Mouse (Mus musculus) forebrain, embryonic 16.5 days (tissue): ENCODE measurements around the gene Tbx5. TPM values are rescaled to one million over a fixed set of nuclear protein-coding genes. Genes with fewer than 3 reads are reported as not detected.

Experiments used
- ATAC-seq: fragments of 200-750 bp; cut with Nextera tagmentation; 2 replicates; pipeline ENCODE4 v1.8.0; 2017; ENCODE audit warnings: mild to moderate bottlenecking, moderate library complexity
- H3K27ac ChIP-seq: fragments of 300-500 bp; sonication (generic); 2 replicates; pipeline ENCODE4 v1.5.1; 2014; ENCODE audit warnings: low read length, control low read depth
- H3K27me3 ChIP-seq: fragments of 300-500 bp; sonication (generic); replicated peaks from 2 replicates; pipeline ENCODE4 v1.6.1; 2014; ENCODE audit warnings: low read length; ENCODE audit not compliant: control insufficient read depth, insufficient read depth
- H3K36me3 ChIP-seq: fragments of 300-500 bp; sonication (generic); 2 replicates; pipeline ENCODE4 v1.6.1; 2014; ENCODE audit not compliant: control insufficient read depth, insufficient read depth
- H3K4me1 ChIP-seq: fragments of 300-500 bp; sonication (generic); replicated peaks from 2 replicates; pipeline ENCODE4 v1.6.1; 2014; ENCODE audit warnings: low read length; ENCODE audit not compliant: control insufficient read depth, insufficient read depth
- H3K4me2 ChIP-seq: fragments of 300-500 bp; sonication (generic); 2 replicates; pipeline ENCODE4 v1.6.1; 2014; ENCODE audit warnings: mild to moderate bottlenecking, low read length, control low read depth
- H3K4me3 ChIP-seq: fragments of 300-500 bp; sonication (generic); replicated peaks from 2 replicates; pipeline ENCODE4 v1.5.1; 2014; ENCODE audit warnings: mild to moderate bottlenecking, low read length, control low read depth
- H3K9ac ChIP-seq: fragments of 300-500 bp; sonication (generic); replicated peaks from 2 replicates; pipeline ENCODE4 v1.6.1; 2014; ENCODE audit warnings: low read depth, low read length, control low read depth
- H3K9me3 ChIP-seq: fragments of 300-500 bp; sonication (generic); 2 replicates; pipeline ENCODE4 v1.6.1; 2016; ENCODE audit warnings: low read length; ENCODE audit not compliant: control insufficient read depth
- WGBS: fragments of 180-500 bp; shearing (Covaris S2); extraction: QIAGEN DNeasy Blood & Tissue Kit; methylation state at CpG from one replicate; pipeline ENCODE4 v1.1.7; 2014; 5-methylcytosine and 5-hydroxymethylcytosine counted together
- polyA plus RNA-seq: library from polyadenylated mRNA; unstranded; fragments of >200 nt; fragmentation: Nextera tagmentation; extraction: Ambion mirVana; gene quantifications from 2 replicates; pipeline ENCODE4 v1.2.1, GENCODE M21; 2015

The Tbx5 gene
- polyA plus RNA-seq, 1 experiment from 2014 or later = not detected

- H3K27ac ChIP-seq = no peak overlapping the region
- H3K9me3 ChIP-seq = no peaks in the 10 kb centered on the region
- H3K4me2 ChIP-seq = no peak overlapping the region
- H3K4me1 ChIP-seq = peaks cover 5% of the 10 kb centered on the region
- H3K9ac ChIP-seq = no peak overlapping the region
- no peaks in the 10 kb centered on the region for H3K36me3 ChIP-seq
- ATAC-seq = no peak
- H3K4me3 ChIP-seq = no peak overlapping the region
- H3K27me3 ChIP-seq = peaks cover 73% of the 10 kb centered on the region
- WGBS = under 1% methylated on average over 25 of the region's 25 CpGs
These were observed 533 bp upstream of the Tbx5 start for GRCm38 (mm10) chr5:119831791-119832478.

GRCm38 (mm10) chr5:119833223-119834030, 959 bp downstream of the Tbx5 start:
- H3K9me3 ChIP-seq = no peaks in the 10 kb centered on the region; the same call in 1 of the 2 replicates
- no peak for ATAC-seq
- H3K27me3 ChIP-seq = peaks cover 78% of the 10 kb centered on the region
- no peak overlapping the region for H3K9ac ChIP-seq
- WGBS = under 1% methylated on average over 8 of the region's 8 CpGs
- no peak overlapping the region for H3K27ac ChIP-seq
- H3K36me3 ChIP-seq = no peaks in the 10 kb centered on the region
- peaks cover 5% of the 10 kb centered on the region for H3K4me1 ChIP-seq
- H3K4me2 ChIP-seq = no peak overlapping the region
- no peak overlapping the region for H3K4me3 ChIP-seq

GRCm38 (mm10) chr5:119834031-119834403, 1.5 kb downstream of the Tbx5 start:
- H3K4me1 ChIP-seq = peaks cover 5% of the 10 kb centered on the region
- no peaks in the 10 kb centered on the region; the same call in 1 of the 2 replicates for H3K9me3 ChIP-seq

GRCm38 (mm10) chr5:119835053-119835867, 2.8 kb downstream of the Tbx5 start:
- no peak overlapping the region for H3K9ac ChIP-seq
- H3K4me1 ChIP-seq = peaks cover 5% of the 10 kb centered on the region

More at GRCm38 (mm10) chr5:119834031-119834403, 1.5 kb downstream of the Tbx5 start:
- Histone ChIP-seq H3K36me3 (no peaks in the 10 kb centered on the region), H3K4me3 (no peak overlapping the region), H3K27me3 (peaks cover 77% of the 10 kb centered on the region), H3K9ac (no peak overlapping the region), H3K4me2 (no peak overlapping the region), H3K27ac (no peak overlapping the region)
- no peak for ATAC-seq
- 0% methylated on average over 2 of the region's 2 CpGs for WGBS

GRCm38 (mm10) chr5:119835868-119836209, 3.4 kb downstream of the Tbx5 start:
- Histone ChIP-seq H3K4me2 (no peak overlapping the region), H3K4me3 (no peak overlapping the region), H3K4me1 (peaks cover 5% of the 10 kb centered on the region), H3K9ac (no peak overlapping the region), H3K9me3 (no peaks in the 10 kb centered on the region; the same call in 1 of the 2 replicates), H3K36me3 (no peaks in the 10 kb centered on the region), H3K27ac (no peak overlapping the region), H3K27me3 (peaks cover 78% of the 10 kb centered on the region)
- 3% methylated on average over 12 of the region's 12 CpGs for WGBS
- ATAC-seq = no peak

More at GRCm38 (mm10) chr5:119835053-119835867, 2.8 kb downstream of the Tbx5 start:
- H3K36me3 ChIP-seq = no peaks in the 10 kb centered on the region
- no peak for ATAC-seq
- H3K27ac ChIP-seq = no peak overlapping the region
- 1% methylated on average over 30 of the region's 30 CpGs for WGBS
- H3K9me3 ChIP-seq = no peaks in the 10 kb centered on the region; the same call in 1 of the 2 replicates
- H3K27me3 ChIP-seq = peaks cover 77% of the 10 kb centered on the region
- no peak overlapping the region for H3K4me3 ChIP-seq
- no peak overlapping the region for H3K4me2 ChIP-seq

GRCm38 (mm10) chr5:119836618-119837305, 4.3 kb downstream of the Tbx5 start:
- H3K9me3 ChIP-seq = no peaks in the 10 kb centered on the region; the same call in 1 of the 2 replicates
- H3K9ac ChIP-seq = no peak overlapping the region
- H3K27me3 ChIP-seq = peaks cover 83% of the 10 kb centered on the region
- ATAC-seq = no peak
- no peak overlapping the region for H3K27ac ChIP-seq
- H3K4me3 ChIP-seq = no peak overlapping the region
- no peaks in the 10 kb centered on the region; the same call in 1 of the 2 replicates for H3K4me1 ChIP-seq
- WGBS = under 1% methylated on average over 28 of the region's 28 CpGs
- H3K36me3 ChIP-seq = no peaks in the 10 kb centered on the region
- no peak overlapping the region for H3K4me2 ChIP-seq

- Histone ChIP-seq H3K4me1 (no peaks in the 10 kb centered on the region; the same call in 1 of the 2 replicates), H3K9ac (no peak overlapping the region), H3K9me3 (no peaks in the 10 kb centered on the region; the same call in 1 of the 2 replicates), H3K27ac (no peak overlapping the region), H3K36me3 (no peaks in the 10 kb centered on the region), H3K27me3 (peaks cover 84% of the 10 kb centered on the region), H3K4me2 (no peak overlapping the region), H3K4me3 (no peak overlapping the region)
- ATAC-seq = no peak
- under 1% methylated on average over 19 of the region's 19 CpGs for WGBS
These were observed 4.8 kb downstream of the Tbx5 start for GRCm38 (mm10) chr5:119837306-119837675.

- no peak for ATAC-seq
- 5% methylated on average over 3 of the region's 3 CpGs for WGBS
- Histone ChIP-seq H3K9me3 (no peaks in the 10 kb centered on the region; the same call in 1 of the 2 replicates), H3K36me3 (no peaks in the 10 kb centered on the region), H3K27ac (no peak overlapping the region), H3K9ac (no peak overlapping the region), H3K27me3 (peaks cover 85% of the 10 kb centered on the region), H3K4me2 (no peak overlapping the region), H3K4me1 (no peaks in the 10 kb centered on the region; the same call in 1 of the 2 replicates), H3K4me3 (no peak overlapping the region)
These were observed 5.4 kb downstream of the Tbx5 start for GRCm38 (mm10) chr5:119837861-119838260.
